Mouse (Mus musculus): ENCODE measurements around the gene Pigl. TPM values are rescaled to one million over a fixed set of nuclear protein-coding genes. Genes with fewer than 3 reads are reported as not detected.
A peak's percentile ranks its signal among the peaks of the same experiment; 100 is the strongest.

The Pigl gene
- total RNA-seq, 1 experiment from 2014 or later = 9.9 TPM

DNA sequence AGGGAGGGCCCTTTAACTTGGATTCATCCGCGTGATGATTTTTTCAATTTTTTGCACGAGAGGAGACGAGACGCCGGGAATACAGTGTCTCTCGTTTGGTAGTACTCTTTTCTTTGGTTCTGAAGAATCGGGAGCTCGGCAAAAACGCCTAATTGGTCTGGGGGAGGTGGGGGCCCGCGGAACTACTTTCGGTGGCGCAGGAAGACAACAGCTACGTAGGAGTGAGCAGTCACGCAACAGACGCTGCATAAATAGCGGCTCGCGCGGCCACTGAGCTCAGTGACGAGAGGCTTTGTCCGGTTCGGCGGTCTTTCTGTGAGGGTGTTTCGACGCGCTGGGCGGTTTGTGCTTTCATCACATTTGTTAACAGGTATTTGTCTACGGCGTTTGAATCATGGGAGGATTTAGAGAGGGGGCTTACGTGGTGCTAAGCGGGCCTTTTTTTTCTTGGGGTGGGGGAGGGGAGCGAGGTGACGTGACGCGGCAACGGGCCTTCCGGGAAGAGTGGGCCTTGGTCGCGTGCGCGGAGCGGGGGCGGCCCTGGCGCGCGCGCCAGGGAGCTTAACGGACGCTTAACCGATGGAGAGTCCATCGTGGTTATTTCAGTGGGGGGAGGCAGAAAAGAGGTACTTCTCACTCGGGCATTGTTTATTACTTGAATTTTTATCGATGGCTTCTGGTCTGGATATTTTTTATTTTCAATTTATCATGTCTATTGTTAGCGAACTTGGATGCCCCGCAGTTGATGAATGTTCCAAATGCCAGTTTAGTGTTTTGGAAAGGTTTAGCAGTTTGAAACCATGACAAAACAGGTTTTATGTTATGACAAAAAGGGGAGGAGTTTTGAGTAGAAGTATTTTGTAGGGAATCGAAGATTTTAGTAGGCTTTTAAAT lies 93.2 kb downstream of the Pigl start:
- peak; percentile 65 for ATAC-seq (ENCODE audit: extremely low read depth, insufficient number of reproducible peaks, low FRiP score, poor library complexity, severe bottlenecking)

DNA sequence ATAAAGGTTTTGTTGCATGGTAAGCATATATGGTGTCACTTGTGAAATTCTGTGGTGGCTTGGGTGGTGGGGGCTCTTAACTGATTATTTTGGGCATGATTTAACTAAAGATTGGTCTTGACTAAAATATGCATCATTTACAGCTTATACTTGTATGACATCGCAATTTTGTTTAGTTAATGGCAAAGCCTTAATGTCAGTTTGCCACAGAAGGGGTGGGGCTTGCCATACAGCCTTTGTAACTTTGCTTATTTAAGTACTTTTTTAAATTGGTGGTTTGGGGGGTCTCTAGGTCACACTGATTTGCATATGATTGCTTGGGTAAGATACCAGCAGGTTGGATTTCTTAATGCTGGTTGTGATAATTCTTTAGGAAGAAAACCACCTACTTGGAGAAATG lies 94.9 kb downstream of the Pigl start:
- no peak for ATAC-seq (ENCODE audit: extremely low read depth, insufficient number of reproducible peaks, low FRiP score, poor library complexity, severe bottlenecking)

DNA sequence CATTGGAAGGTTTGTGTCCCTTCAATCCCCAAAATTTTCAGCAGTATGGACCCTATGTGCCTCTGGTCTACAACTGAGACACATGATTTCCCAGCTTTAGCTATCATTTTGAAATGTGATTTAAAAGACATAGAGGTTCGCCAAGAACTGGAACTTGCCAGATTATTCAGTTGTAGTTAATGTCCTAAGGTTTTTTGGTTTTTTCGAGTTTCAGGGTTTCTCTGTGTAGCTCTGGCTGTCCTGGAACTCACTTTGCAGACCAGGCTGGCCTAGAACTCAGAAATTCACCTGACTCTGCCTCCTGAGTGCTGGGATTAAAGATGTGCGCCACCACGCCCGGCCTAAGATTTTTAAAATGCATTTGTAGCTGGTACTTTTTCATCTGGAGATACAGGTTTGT lies 95.4 kb downstream of the Pigl start:
- ATAC-seq (ENCODE audit: extremely low read depth, insufficient number of reproducible peaks, low FRiP score, poor library complexity, severe bottlenecking) = no peak

DNA sequence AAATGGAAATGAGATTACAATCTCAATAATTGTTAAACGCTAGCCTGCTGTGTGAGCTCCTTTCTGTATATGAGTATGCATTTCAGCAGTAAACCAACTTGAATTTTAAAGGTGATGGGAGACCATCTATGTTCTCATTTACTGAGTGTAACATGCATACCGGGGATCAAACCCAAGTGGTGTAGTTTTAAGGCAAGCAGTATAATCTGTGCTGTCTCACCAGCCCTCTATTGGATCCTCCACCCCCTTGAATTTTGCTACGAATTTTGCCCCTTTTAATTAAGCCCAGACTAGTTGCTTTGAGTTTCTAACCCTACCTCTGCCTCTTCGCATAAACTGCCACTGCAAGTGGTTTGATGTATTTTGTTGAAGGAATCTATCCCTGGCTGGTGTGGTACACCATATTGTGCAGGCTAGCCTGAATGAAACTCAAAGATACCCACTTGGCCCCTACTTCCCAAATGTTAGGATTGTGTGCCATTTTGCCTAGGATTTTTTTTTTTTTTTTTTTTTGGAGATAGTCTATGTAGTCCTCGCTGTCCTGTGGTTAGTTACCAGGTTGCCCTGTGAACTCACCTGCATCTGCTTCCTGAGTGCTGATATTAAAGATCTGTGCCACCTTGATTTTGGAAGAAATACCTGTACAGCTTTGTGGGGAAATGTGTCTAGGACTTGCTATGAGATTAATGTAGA lies 96.0 kb downstream of the Pigl start:
- no peak for ATAC-seq (ENCODE audit: extremely low read depth, insufficient number of reproducible peaks, low FRiP score, poor library complexity, severe bottlenecking)

DNA sequence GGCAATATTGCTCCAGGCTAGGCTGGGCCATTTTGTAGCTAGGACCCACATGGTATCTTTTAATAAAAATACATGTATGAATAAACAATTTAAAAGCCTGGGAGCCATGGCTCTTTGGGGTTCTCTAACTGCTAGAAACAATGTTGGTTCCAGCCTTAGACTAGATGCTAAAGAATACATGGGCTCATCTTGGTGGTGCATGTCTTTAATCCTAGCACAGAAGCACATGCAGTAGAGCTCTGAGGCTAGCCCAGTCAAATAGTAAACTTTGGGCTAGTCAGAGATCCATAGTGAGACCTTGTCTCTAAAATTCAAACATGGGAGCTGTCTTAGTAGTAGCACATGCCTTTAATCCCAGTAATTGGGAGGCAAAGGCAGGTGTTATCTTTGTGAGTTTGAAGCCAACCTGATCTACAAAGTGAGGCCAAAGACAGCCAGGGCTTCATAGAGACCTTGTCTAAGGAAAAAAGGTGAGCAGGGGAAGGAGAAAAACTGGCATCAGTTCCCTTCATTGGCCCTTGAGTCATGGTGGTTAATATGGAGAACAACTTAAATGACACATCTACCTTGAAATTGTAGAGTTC lies 96.8 kb downstream of the Pigl start:
- ATAC-seq (ENCODE audit: extremely low read depth, insufficient number of reproducible peaks, low FRiP score, poor library complexity, severe bottlenecking) = no peak

DNA sequence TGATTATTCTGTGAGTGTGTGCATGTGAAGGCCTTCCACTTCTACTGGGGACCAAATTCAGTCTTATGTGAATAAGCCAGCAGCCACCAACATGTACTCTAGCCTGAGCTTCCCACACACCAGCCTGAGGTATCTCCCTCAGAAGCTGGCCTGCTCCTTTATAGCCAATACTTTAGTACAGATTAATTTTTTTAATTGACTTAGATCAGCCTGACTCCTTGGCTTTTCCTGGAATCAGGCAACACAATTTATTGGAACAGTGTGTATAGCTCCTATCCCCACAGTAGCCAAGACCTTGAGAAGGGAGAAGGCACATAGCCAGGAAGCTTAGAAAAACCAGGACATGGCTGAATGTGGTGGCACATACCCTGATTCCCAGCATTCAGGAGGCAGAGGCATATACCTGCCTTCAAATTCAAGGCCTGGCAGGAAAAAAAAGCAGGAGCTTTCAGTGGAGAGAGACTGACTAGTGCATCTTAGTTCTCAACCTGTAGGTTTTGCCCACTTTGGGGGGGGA lies 97.7 kb downstream of the Pigl start:
- no peak for ATAC-seq (ENCODE audit: extremely low read depth, insufficient number of reproducible peaks, low FRiP score, poor library complexity, severe bottlenecking)

DNA sequence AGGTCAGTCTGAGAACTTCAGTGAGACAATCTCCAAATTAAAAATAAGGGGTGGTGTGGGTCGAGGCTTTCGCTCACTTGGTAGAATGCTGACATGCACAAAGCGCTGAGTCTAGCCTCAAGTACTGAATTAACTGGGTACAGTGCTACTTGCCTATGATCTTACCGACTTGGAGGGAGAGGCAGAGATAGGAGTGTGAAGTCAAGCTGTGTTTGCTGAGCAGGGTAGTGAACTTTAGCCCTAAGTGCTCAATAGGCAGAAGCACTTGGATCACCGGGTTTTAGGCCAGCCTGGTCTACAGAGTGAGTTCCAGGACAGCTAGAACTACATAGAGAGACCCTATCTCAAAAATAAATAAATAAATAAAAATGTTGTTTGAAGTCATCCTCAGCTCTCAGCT lies 98.9 kb downstream of the Pigl start:
- no peak for ATAC-seq (ENCODE audit: extremely low read depth, insufficient number of reproducible peaks, low FRiP score, poor library complexity, severe bottlenecking)

DNA sequence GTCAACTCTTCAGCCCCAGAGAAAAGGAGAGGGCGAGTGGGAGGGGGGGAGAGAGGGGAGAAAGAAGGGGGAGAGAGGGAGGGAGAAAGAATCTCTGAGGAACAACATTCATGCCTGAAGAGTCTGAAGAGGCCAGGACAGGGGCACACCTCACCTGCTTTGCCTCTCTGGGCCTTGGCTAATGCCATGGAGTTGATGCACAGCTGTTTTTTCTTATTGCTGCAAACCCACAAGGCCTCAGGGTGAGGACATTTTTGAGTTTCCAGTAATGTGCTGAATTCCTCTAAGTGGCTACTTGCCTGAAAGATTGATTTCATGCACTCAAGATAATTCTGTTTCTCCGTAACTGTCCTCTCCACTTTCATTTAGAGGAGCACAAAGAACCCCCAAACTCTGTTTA lies 99.9 kb downstream of the Pigl start:
- no peak for ATAC-seq (ENCODE audit: extremely low read depth, insufficient number of reproducible peaks, low FRiP score, poor library complexity, severe bottlenecking)

DNA sequence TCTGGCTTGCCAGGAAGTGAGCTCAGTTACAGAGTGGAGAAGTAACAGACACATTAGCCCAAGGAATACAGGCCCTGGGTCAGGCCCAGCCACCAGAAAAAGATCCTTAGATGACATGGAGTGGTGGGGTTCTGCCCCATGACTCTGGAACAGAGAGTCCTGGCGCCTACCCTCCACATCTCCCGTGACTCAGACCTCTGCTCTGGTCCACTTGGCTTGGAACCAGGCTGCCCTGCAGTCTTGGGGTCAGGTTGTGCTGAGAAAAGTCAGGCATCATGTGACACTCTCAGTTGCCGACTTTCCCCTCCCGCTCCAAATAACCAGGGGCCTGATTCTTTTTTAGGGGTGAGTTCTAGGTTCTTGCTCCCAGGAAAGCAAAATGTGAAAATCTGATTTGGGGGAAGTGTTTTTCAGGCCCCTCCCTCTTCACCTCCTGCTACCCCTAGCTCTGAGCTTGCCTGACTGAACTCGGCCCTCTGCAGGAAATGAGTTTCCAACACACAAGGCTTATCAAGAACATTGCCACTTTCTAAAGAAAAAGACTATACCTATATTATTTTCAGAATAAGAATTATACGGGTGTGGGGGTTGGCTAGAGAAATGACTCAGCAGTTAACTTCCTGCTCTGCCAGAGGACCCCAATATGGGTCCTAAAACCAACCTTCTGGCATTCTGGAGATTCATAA lies 100.8 kb downstream of the Pigl start:
- no peak for ATAC-seq (ENCODE audit: extremely low read depth, insufficient number of reproducible peaks, low FRiP score, poor library complexity, severe bottlenecking)

DNA sequence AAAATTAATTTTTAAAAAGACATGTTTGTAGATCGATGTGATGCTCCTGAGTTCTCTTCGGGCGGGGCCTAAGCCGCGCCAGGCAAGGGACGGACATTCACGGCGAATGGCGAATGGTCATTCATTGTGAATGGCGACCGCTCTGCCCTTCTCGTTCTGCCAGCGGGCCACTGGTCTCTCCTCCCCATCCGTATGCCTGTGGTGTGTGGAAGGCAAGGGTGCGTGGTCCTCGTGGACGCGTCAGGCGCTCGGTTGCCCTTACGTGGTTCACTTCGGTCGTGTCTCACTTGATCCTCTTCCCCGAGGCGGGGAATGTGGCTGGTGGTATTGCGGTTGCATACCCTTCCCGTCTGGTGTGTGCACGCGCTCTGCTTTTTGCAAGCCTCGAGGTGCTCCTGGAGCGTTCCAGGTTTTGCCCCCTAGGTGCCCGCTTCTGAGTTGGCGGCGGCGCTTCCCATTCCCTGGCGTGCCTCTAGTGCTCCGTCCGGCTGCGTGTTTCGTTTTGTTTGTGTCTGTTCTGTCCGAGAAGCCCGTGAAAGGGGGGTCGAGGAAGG lies 102.3 kb downstream of the Pigl start:
- ATAC-seq (ENCODE audit: extremely low read depth, insufficient number of reproducible peaks, low FRiP score, poor library complexity, severe bottlenecking) = 0 out of 2 replicates have a peak, but pooled peaks have one; percentile 23

DNA sequence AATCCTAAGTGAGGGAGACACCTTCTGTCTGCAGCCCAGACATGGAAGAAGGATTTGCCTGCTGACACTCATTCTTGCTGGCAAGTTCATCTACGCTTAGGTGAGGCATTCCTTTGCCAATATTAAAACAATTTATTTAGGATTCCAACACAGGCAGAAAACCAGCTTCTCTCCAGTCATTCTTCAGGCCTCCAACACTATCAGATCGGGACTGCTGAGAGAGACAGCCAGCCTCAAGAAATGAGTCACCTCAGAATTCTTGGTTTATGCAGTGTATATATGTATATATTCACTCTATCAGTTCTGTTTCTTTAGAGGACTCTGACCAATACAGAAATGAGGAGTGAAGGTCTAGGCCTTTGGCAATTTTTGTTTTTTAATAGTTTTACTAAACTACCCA lies 105.3 kb downstream of the Pigl start:
- no peak for ATAC-seq (ENCODE audit: extremely low read depth, insufficient number of reproducible peaks, low FRiP score, poor library complexity, severe bottlenecking)

Other genes starting within 250 kb of the Pigl start
- gene Adora2b, start 209.5 kb upstream of the Pigl start, total RNA-seq (2017) = 0.74 and 0.81 TPM in 2 replicates
- 4.2 and 4.4 TPM in 2 replicates for gene Zswim7, start 177.1 kb upstream of the Pigl start, total RNA-seq (2017)
- gene Ttc19, start 177.0 kb upstream of the Pigl start, total RNA-seq (2017) = 18.8 and 19.8 TPM in 2 replicates
- gene Ncor1, start 81 bp downstream of the Pigl start, total RNA-seq (2017) = 448 and 551 TPM in 2 replicates
- 1.7 and 9.0 TPM in 2 replicates for gene Cenpv, start 80.8 kb downstream of the Pigl start, total RNA-seq (2017)
- 1,420 and 1,558 TPM in 2 replicates for gene Ubb, start 92.7 kb downstream of the Pigl start, total RNA-seq (2017)
- 62.7 and 66.9 TPM in 2 replicates for gene Trpv2, start 116.0 kb downstream of the Pigl start, total RNA-seq (2017)
- 3.2 and 3.4 TPM in 2 replicates for gene Lrrc75a, start 190.1 kb downstream of the Pigl start, total RNA-seq (2017)
- 7.6 and 12.6 TPM in 2 replicates for gene Mmgt2, start 190.2 kb downstream of the Pigl start, total RNA-seq (2017)

Data from neutrophil, adult 5-6 weeks (primary cell).